Mouse (Mus musculus): ENCODE measurements around the gene Tcf20.
A peak's percentile ranks its signal among the peaks of the same experiment; 100 is the strongest.

Gene Tcf20

DNA sequence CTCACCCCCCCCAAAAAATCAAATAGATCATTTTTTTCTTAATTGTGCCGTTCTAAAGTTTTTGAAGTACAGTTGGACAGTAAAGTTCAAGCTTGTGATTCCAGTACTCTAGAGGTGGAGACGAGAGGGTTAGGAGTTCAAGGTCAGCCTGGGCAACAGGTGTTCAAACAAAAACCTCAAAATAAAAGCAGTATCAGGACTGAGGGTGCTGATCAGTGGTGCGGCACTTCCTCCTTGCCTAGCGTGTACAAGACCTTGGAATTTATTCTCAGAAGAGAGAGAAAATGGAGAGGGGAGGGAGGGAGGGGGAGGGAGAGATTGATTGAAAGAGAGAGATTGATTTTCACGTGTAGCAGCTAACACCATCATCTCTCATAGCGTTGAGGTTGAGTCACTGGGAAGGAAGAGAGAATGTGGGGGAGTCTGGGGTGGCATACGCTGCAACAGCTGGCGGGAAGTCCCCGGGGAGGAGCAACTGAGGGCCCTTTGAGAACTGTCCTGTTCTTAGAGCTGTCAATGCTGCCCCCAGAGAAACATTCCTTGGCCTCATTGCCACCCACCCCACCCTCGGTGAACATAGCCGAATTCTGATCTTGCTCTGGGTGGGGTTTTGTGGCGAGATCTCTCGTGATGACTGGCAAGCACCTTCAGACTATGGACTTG, 21.2 kb upstream of the Tcf20 start:
- peaks cover 3% of the 10 kb centered on the region for H3K36me3 ChIP-seq (ENCODE audit: control insufficient read depth, insufficient read depth, low read length, poor library complexity, severe bottlenecking)
- DNase-seq (ENCODE audit: low read depth, low spot score) = peak; percentile 71
- no peaks in the 10 kb centered on the region for H3K27me3 ChIP-seq (ENCODE audit: control insufficient read depth, insufficient read depth, low read length, poor library complexity, severe bottlenecking)

DNA sequence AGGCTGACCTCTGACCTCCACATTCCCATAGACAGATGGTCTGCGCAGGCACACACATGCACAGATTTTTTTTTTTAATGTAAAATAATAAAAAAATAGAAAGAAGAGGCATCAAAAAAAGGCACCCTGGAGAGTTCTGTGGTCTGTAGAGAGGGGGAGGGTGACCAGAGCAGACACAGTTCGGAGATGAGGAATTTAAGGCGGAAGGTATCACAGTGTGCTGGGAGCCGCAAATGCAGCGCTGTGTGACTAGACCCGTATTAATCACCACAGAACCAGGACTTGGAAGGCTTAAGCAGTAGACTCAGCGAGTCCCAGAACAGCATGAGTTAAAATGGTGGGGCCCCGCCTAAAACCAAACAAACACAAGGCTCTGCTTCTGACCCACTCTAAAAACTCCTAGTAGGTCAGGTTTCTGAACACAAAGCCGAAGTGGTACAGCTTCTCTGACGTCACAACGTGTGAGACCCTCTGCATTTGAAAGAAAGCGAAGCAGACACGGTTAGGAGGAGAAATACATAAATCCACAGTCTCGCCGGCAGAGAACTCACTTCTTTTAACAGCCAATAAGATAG, 19.8 kb upstream of the Tcf20 start:
- Histone ChIP-seq H3K27me3 (ENCODE audit: control insufficient read depth, insufficient read depth, low read length, poor library complexity, severe bottlenecking) (no peaks in the 10 kb centered on the region), H3K36me3 (ENCODE audit: control insufficient read depth, insufficient read depth, low read length, poor library complexity, severe bottlenecking) (peaks cover 3% of the 10 kb centered on the region)
- no peak for DNase-seq (ENCODE audit: low read depth, low spot score)

DNA sequence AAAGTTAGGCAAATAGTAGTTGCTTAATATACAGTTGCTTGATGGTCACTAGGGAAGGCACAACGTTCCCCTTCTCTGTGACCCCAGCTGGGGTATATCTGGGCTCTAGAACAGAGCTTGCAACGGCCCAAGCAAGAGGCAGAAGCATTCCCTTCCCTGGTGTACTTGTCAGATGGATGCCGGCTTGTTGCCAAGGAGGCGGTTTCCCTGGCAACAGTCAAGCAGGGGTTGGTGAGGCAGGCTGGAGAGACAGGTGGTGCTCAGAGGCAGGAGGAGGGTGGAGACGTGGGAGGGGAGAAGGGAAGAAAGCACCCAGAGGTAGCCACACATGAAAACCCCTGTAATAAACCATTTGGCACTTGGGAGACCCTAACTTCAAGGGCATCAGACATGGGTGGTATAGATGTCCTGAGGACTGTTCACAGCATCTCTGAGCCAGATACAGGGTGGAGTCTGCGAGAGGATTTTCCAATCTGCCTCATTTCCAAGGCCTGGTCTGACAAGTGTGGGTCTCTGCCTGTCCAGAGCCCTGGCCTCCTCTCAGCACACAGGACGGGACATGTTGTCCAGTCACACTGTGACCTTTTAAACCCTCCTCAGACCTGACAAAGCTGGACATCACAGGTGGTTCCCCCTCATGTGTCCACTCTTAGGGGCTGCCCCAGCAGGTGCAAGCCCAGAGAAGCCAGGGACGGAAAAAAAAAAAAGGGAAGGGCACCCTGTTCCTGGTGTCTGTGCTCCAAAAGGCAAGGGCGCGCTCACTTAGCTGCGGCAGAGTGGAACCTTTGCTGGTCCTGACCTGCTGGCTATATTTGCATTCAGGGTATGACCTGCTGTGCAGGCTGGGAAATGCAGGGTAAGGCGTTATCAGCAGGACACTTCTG, 15.2 kb upstream of the Tcf20 start:
- DNase-seq (ENCODE audit: low read depth, low spot score) = peak; percentile 28
- Histone ChIP-seq H3K36me3 (ENCODE audit: control insufficient read depth, insufficient read depth, low read length, poor library complexity, severe bottlenecking) (no peaks in the 10 kb centered on the region; the same call in none of the 2 replicates), H3K27me3 (ENCODE audit: control insufficient read depth, insufficient read depth, low read length, poor library complexity, severe bottlenecking) (no peaks in the 10 kb centered on the region)

DNA sequence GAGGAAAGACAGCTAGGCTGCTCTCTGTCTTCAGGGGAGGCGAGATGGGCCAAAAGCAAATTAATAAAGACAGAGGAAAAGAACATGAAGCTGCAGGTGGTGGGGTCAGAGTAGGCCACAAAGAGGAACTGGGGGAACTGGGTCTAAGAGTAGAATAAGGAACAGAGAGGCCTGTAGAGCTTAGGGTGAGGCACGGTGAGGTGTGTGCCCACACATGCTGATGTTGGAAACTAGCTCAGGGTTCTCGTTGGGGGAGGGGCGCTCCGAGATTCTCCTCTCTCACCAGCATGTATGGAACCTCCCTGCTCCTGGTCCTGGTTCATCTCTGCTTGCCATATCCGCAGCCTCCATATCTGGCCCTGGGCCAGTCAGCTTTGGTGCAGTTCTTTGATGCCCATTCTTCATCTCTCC, 11.1 kb upstream of the Tcf20 start:
- DNase-seq (ENCODE audit: low read depth, low spot score) = peak; percentile 74
- Histone ChIP-seq H3K36me3 (ENCODE audit: control insufficient read depth, insufficient read depth, low read length, poor library complexity, severe bottlenecking) (no peaks in the 10 kb centered on the region; the same call in 1 of the 2 replicates), H3K27me3 (ENCODE audit: control insufficient read depth, insufficient read depth, low read length, poor library complexity, severe bottlenecking) (no peaks in the 10 kb centered on the region)

DNA sequence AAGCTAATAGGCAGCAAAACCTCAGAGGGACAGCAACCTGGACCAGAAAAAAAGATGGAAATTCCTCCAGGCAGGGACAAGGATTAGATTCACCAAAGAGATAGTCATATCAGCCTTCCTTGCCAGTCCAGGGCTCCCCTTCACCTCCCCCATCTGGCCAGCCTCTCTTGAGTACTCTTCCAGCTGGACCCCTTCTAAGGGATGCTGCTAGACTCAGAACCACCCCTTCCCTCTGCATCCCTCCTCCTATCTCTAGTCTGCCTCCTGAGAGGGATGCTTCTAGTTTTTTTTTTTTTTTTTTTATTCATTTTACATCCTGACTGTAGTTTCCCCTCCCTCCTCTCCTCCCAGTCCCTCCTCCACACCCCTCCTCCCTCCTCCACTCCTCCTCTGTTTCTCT, 8.8 kb upstream of the Tcf20 start:
- H3K36me3 ChIP-seq (ENCODE audit: control insufficient read depth, insufficient read depth, low read length, poor library complexity, severe bottlenecking) = no peaks in the 10 kb centered on the region; the same call in 1 of the 2 replicates
- no peak for DNase-seq (ENCODE audit: low read depth, low spot score)
- no peaks in the 10 kb centered on the region for H3K27me3 ChIP-seq (ENCODE audit: control insufficient read depth, insufficient read depth, low read length, poor library complexity, severe bottlenecking)

DNA sequence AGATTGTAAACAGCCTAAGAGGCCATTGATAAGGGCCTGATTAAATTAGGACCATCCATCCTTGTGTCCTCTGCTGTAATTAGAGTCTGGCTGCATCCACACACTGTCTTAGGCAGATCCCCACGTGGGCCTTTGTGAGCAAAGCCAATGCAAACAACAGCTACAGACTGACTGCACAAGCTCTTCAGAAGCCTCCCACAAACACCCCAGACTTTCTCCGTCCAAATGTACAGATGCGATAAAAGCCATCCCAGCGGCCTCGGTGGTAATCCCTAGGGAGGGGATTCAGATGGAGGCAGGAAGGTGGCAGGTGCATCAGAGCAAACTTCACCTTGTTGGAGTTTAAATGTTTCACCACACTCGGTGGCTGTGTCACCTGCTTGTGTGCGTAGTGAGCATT, 7.6 kb upstream of the Tcf20 start:
- DNase-seq (ENCODE audit: low read depth, low spot score) = no peak
- no peaks in the 10 kb centered on the region for H3K27me3 ChIP-seq (ENCODE audit: control insufficient read depth, insufficient read depth, low read length, poor library complexity, severe bottlenecking)

DNA sequence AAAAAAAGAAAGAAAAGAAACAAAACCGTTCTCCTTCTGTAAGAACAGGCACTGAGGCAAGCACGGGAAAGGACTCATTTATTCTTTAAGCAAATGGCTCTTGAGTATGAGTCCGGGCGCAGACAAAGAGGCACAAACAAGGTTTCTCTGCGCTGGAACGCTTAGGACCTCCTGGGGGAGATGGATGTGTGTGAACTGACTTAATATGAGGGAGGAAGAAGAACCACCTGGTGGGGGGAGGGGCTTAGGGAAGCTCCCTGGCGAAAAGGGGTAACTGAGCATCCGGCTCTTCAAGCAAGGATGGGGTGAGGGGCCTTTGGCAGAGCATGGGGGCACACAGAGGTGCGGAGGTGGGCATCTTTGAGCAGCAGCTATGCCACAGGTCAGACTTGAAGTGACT, 5.2 kb upstream of the Tcf20 start:
- H3K36me3 ChIP-seq (ENCODE audit: control insufficient read depth, insufficient read depth, low read length, poor library complexity, severe bottlenecking) = no peaks in the 10 kb centered on the region; the same call in 1 of the 2 replicates
- no peak for DNase-seq (ENCODE audit: low read depth, low spot score)
- no peaks in the 10 kb centered on the region for H3K27me3 ChIP-seq (ENCODE audit: control insufficient read depth, insufficient read depth, low read length, poor library complexity, severe bottlenecking)

More for the DNA sequence above, 7.6 kb upstream of the Tcf20 start:
- H3K36me3 ChIP-seq (ENCODE audit: control insufficient read depth, insufficient read depth, low read length, poor library complexity, severe bottlenecking) = no peaks in the 10 kb centered on the region; the same call in 1 of the 2 replicates

DNA sequence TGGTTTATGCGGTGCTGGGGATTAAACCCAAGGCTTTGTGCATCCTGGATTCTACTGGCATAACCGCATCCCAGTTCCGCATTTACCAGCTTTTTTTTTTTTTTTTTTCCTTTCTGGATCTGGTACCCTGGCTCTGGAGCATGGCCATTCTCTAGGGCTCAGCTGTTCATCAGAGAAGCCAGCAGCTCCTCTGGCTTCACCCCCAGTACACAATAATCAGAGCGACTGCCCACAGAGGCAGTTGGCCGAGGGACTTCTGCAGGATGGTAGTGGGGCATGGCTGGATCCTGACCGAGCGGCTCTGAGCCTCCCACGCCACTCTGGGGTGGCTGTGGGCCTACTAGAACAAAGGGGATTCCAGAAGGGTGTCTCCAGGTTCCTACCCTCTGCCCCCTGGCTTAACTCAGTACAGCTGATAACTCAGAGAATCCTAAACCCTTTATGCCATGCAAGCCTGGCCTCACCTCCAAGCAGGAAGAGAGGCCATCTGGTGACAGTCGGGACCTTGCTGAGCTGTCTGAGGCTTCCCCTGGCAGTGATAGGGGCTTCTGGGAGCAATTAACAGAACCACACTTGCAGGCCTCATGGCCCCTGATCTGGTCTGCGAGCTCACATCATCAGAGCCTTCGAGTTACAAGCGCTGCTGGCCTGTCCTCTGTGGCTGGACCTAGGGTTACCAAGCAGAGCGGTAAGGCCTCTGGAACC, 4.6 kb upstream of the Tcf20 start:
- no peaks in the 10 kb centered on the region for H3K27me3 ChIP-seq (ENCODE audit: control insufficient read depth, insufficient read depth, low read length, poor library complexity, severe bottlenecking)
- no peak for DNase-seq (ENCODE audit: low read depth, low spot score)
- H3K36me3 ChIP-seq (ENCODE audit: control insufficient read depth, insufficient read depth, low read length, poor library complexity, severe bottlenecking) = no peaks in the 10 kb centered on the region; the same call in 1 of the 2 replicates

DNA sequence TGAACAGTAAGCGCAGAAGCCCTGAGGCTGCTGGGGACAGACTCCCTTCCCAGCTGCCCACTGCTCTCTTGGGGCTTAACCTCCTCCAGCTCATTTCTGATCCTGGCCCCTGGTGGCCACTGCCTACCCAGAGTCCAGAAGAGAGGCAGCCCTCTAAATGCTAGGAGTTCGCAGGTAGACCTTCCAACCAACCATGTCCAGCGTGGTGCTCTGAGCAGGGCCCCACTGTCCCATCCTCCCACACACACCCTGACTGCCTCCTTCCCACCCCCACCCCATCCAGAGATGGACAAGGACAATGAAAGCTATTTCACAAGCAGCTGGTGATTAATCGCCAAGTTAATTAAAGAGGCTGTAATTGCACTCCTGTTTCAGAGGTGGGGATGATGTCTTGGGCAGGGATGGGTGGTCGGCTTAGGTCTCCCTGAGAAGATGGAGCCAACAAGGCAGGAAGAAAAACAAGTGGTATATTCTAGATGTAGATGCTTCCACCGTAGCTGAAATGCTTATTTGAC, 1.6 kb upstream of the Tcf20 start:
- no peaks in the 10 kb centered on the region for H3K36me3 ChIP-seq (ENCODE audit: control insufficient read depth, insufficient read depth, low read length, poor library complexity, severe bottlenecking)
- DNase-seq (ENCODE audit: low read depth, low spot score) = no peak
- H3K27me3 ChIP-seq (ENCODE audit: control insufficient read depth, insufficient read depth, low read length, poor library complexity, severe bottlenecking) = no peaks in the 10 kb centered on the region; the same call in 1 of the 2 replicates

DNA sequence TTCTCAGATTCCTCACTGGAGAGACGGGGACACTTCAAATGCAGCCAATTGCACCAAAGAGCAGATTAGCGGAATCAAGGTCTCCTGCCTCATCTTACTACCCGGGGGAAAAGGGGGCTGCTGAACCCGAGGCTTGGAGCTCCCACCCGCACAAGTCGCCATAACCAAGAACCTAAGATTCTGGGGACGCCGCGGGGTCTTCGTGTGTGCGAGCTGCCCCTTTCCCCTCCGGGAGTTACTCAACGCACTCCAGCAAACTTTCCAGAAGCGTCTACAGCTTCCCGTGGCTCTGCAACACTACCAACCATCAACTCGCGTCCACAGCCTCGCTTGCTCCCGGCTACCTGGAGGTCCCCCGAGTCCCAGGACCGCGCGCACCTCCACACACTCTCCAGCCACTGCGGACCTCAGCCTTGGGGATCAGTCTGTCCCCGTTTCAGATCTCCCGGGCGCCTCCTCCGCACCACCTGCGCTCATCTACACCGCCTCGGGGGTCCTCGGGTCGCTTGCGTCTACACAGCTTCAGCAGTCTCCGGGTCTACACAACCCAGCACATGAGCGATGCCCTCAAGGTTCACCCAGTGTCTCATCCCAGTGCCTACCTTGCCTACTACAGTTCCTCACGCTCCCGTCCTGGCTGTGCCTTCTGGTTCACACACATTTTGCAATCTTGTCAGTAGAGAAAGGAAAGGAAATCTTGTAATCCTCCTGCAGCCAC, 499 bp downstream of the Tcf20 start:
- Histone ChIP-seq H3K36me3 (ENCODE audit: control insufficient read depth, insufficient read depth, low read length, poor library complexity, severe bottlenecking) (no peaks in the 10 kb centered on the region), H3K27me3 (ENCODE audit: control insufficient read depth, insufficient read depth, low read length, poor library complexity, severe bottlenecking) (no peaks in the 10 kb centered on the region; the same call in 1 of the 2 replicates)
- no peak for DNase-seq (ENCODE audit: low read depth, low spot score)

DNA sequence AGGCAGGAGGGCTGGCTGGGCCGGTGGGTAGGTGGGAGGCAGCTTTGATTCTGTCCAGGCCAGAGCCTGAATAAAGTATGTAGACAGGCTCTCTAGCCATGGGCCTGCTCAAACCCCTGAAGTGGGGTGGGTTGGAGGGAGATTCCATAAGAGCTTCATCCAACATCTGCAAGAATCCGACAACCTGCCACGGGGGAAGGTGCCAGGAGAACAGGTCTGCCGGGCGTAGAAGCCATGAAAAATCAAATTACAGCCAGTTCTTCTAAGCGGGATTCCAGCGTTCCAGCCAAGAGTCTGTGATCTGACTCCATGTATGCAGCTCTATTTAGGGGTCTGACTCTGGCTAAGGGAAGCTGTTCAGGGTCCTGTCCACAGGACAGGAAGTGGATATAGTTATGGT, 3.1 kb downstream of the Tcf20 start:
- no peaks in the 10 kb centered on the region for H3K36me3 ChIP-seq (ENCODE audit: control insufficient read depth, insufficient read depth, low read length, poor library complexity, severe bottlenecking)
- no peaks in the 10 kb centered on the region; the same call in 1 of the 2 replicates for H3K27me3 ChIP-seq (ENCODE audit: control insufficient read depth, insufficient read depth, low read length, poor library complexity, severe bottlenecking)
- no peak for DNase-seq (ENCODE audit: low read depth, low spot score)

DNA sequence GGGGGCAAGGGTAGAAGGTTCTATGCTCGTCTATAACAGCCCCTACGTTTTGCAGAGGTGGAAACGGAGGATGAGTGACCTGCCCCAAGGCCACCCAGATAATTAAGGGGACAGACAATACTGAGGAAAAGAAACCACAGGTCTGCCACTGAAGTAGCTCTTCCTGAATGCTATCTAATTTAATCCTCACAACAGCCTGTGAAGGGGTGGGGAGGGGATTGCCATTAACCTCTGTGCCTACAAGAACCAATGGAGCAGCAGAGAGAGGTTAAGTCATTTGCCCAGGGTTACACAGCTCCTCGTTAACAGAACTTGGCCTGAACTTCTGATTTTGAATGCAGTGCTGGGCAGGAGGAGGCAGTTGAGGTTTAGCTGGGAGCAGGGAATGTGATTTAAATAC, 3.6 kb downstream of the Tcf20 start:
- no peak for DNase-seq (ENCODE audit: low read depth, low spot score)
- H3K36me3 ChIP-seq (ENCODE audit: control insufficient read depth, insufficient read depth, low read length, poor library complexity, severe bottlenecking) = no peaks in the 10 kb centered on the region

DNA sequence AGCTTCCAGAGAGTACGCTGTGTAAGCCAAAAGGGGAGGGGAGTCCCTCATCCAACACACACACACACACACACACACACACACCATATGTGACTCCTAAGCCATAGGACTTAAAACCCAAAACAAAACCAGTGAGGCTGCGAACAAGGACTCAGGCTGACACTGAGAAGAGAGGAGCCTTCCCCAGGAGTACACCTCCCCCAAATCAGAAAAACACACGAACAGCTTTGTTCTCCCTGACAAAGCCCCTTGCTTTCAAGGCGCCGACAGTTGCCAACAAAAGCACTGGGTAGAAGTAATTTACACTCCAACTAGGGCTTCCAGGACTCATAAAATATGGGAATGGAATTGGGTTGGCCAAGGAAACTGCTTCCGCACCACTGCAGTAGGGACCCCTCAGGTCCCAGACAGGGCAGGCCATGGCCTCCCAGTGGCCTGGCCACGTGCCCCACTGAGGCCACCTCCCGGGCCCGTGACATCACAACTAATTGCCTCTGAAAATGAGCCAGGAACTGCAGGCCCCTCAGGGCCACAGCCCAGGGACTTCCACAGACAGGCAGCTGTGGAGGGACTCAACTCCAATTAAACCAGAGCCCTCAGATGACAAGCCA, 4.2 kb downstream of the Tcf20 start:
- H3K36me3 ChIP-seq (ENCODE audit: control insufficient read depth, insufficient read depth, low read length, poor library complexity, severe bottlenecking) = no peaks in the 10 kb centered on the region
- DNase-seq (ENCODE audit: low read depth, low spot score) = no peak
- H3K27me3 ChIP-seq (ENCODE audit: control insufficient read depth, insufficient read depth, low read length, poor library complexity, severe bottlenecking) = no peaks in the 10 kb centered on the region; the same call in 1 of the 2 replicates

More for the DNA sequence above, 3.6 kb downstream of the Tcf20 start:
- no peaks in the 10 kb centered on the region; the same call in 1 of the 2 replicates for H3K27me3 ChIP-seq (ENCODE audit: control insufficient read depth, insufficient read depth, low read length, poor library complexity, severe bottlenecking)
